Mouse (Mus musculus) G1E (cell line): ENCODE data around the gene Zswim5. TPM values are rescaled to one million over a fixed set of nuclear protein-coding genes. Genes with fewer than 3 reads are reported as not detected.

ENCODE experiments used
- ATAC-seq: 2 replicates; pipeline ENCODE4 v1.8.0; 2016; ENCODE audit warnings: mild to moderate bottlenecking; ENCODE audit not compliant: insufficient number of reproducible peaks, poor library complexity, low FRiP score, severe bottlenecking; ENCODE audit errors: extremely low read depth
- DNase-seq: peaks from one replicate; pipeline ENCODE4 v3.0.0; 2012; ENCODE audit warnings: low spot score
- H3K27me3 ChIP-seq: 2 replicates; pipeline ENCODE4 v1.6.1; 2012; ENCODE audit warnings: mild to moderate bottlenecking, low read length, inconsistent platforms; ENCODE audit not compliant: insufficient read depth
- H3K36me3 ChIP-seq: replicated peaks from 2 replicates; pipeline ENCODE3; 2012; ENCODE audit warnings: mild to moderate bottlenecking, inconsistent platforms
- H3K4me1 ChIP-seq: 2 replicates; pipeline ENCODE4 v1.6.1; 2012; ENCODE audit warnings: low read depth, low read length, inconsistent platforms, mixed read lengths; ENCODE audit not compliant: insufficient read depth
- H3K4me3 ChIP-seq: 2 replicates; pipeline ENCODE4 v1.5.1; 2012; ENCODE audit warnings: low read depth, mild to moderate bottlenecking, inconsistent platforms, low read length, moderate library complexity, mixed read lengths
- H3K9me3 ChIP-seq: replicated peaks from 2 replicates; pipeline ENCODE4 v1.6.1; 2012; ENCODE audit warnings: inconsistent platforms
- CTCF ChIP-seq: IDR thresholded peaks from 2 replicates; pipeline ENCODE4 v1.5.1; 2012; ENCODE audit warnings: low read depth, low read length, inconsistent platforms, mixed read lengths
- GATA1 ChIP-seq: IDR thresholded peaks from 2 replicates; pipeline ENCODE4 v1.6.1; 2012; ENCODE audit warnings: borderline replicate concordance, low read length, inconsistent platforms, mixed read lengths
- GATA2 ChIP-seq: IDR thresholded peaks from 2 replicates; pipeline ENCODE4 v1.6.1; 2012; ENCODE audit warnings: low read depth, low read length, inconsistent platforms, borderline replicate concordance
- POLR2AphosphoS5 ChIP-seq: IDR thresholded peaks from 2 replicates; pipeline ENCODE4 v1.6.1; 2012; ENCODE audit warnings: low read depth, low read length, inconsistent platforms; ENCODE audit not compliant: insufficient replicate concordance
- TAL1 ChIP-seq: conservative IDR thresholded peaks from 2 replicates; pipeline ENCODE4 v1.6.1; 2012; ENCODE audit warnings: low read depth, low read length, inconsistent platforms, mixed read lengths
- polyA plus RNA-seq: library from polyadenylated mRNA; stranded (reverse); fragments of >175 nt; gene quantifications from 2 replicates; pipeline ENCODE4 v1.2.3, GENCODE M21; 2012
- total RNA-seq, 2 experiments: library from RNA; stranded (forward) in 1 of 2; stranded (reverse) in 1 of 2; fragments of 200-1000 nt in 1 of 2; fragments of >200 nt in 1 of 2; fragmentation: Nextera tagmentation in 1 of 2; gene quantifications; 2 replicates each; pipeline ENCODE4 v1.2.3; 2014 to 2017

Zswim5 gene
- total and polyA plus RNA-seq, 3 experiments, result 0.11 TPM; not detected in 2

DNA sequence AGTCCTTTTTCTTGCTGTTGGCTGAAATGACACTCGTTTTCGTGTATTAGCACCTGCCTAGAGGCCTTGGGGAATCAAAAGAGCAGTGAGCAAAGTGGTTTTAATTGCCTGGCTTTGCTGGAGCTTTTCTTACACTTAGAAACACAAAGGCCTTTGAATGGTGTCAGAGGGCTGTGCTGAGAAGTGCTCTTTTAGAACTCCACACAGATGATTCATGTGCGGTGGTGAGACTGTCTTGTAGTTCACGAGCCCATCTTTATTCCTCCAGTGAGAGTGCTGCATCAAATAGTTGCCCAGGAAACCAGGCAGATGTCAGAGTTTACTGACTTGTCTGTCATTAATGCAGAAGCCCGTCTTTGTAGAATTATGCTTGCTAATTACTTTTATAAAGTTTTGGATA, 66.9 kb downstream of the Zswim5 start:
- TF ChIP-seq GATA1 (no peak), POLR2AphosphoS5 (no peak), CTCF (no peak), GATA2 (no peak), TAL1 (no peak)
- no peak overlapping the region for H3K4me3 ChIP-seq
- no peaks in the 10 kb centered on the region for H3K4me1 ChIP-seq
- no peak for ATAC-seq
- H3K27me3 ChIP-seq, result peaks cover 17% of the 10 kb centered on the region; the same call in 1 of the 2 replicates
- no peaks in the 10 kb centered on the region for H3K9me3 ChIP-seq
- H3K36me3 ChIP-seq, result no peaks in the 10 kb centered on the region
- DNase-seq, result no peak

DNA sequence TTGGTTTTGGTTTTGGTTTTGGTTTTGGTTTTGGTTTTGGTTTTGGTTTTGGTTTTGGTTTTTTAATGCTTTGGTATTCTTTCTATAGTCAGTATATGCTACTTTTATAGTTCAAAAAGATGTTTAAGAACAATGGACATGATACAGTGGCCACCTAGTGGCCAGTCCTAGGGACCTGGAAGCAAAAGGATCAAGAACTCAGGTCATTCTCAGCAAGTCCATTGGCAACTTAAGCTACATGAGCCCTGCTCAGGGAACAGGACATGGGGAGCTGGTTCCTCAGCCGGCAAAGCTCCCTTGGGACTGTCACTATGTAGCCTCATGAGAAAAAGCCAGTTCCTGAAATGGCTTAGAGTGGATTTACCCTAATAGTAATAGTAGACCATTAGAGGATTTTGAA, 74.5 kb downstream of the Zswim5 start:
- TF ChIP-seq POLR2AphosphoS5 (no peak), GATA1 (no peak), GATA2 (no peak), CTCF (no peak), TAL1 (no peak)
- H3K36me3 ChIP-seq, result no peaks in the 10 kb centered on the region
- peaks cover 6% of the 10 kb centered on the region; the same call in 1 of the 2 replicates for H3K27me3 ChIP-seq
- no peak overlapping the region for H3K4me3 ChIP-seq
- ATAC-seq (no peak), DNase-seq (no peak)
- no peaks in the 10 kb centered on the region for H3K9me3 ChIP-seq
- no peaks in the 10 kb centered on the region; the same call in 1 of the 2 replicates for H3K4me1 ChIP-seq

DNA sequence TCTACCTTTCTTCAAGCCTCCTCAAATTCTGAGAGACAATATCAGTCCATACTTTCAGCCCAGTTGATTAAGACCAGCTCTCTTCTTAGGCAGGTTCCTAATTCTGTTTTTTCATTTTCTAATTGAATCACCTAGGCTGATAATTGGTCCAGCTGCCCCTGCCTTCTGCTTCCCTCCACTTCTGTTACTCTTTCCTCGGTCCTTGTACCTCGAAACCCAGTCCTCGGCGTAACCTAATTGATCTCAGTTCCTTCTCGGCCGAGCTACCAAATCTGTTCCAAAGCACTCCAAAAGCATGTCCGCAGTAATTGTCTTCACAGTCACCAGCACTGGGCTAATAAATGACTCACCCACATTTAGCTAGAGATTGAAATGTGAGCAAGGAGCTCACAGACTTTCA, 77.8 kb downstream of the Zswim5 start:
- ATAC-seq, result no peak
- no peak overlapping the region for H3K4me3 ChIP-seq
- H3K4me1 ChIP-seq, result no peaks in the 10 kb centered on the region; the same call in 1 of the 2 replicates
- DNase-seq, result no peak
- peaks cover 3% of the 10 kb centered on the region; the same call in 1 of the 2 replicates for H3K27me3 ChIP-seq
- no peak for TF ChIP-seq POLR2AphosphoS5
- no peak for TF ChIP-seq TAL1
- TF ChIP-seq CTCF, result no peak
- no peak for TF ChIP-seq GATA2
- no peak for TF ChIP-seq GATA1
- H3K9me3 ChIP-seq, result no peaks in the 10 kb centered on the region
- H3K36me3 ChIP-seq, result no peaks in the 10 kb centered on the region

DNA sequence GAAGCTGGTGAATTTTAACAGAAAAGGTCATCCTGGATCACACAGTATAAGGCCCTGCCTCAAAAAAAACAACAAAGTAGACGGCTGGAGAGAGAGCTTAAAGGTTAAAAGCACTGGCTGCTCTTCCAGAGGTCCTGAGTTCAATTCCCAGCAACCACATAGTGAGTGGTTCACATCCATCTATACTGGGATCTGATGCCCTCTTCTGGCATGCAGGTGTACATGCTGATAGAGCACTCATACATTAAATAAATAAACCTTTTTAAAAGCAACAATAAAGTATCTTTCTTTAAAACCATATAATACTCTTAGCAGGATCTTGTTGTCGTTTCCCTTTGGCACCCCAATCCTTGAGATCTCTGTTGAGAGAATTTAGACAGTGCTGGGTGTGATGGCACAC, 99.3 kb downstream of the Zswim5 start:
- peaks cover 22% of the 10 kb centered on the region for H3K27me3 ChIP-seq
- DNase-seq, result no peak
- no peak for ATAC-seq
- H3K36me3 ChIP-seq, result no peaks in the 10 kb centered on the region
- H3K9me3 ChIP-seq, result no peaks in the 10 kb centered on the region
- no peaks in the 10 kb centered on the region for H3K4me1 ChIP-seq
- H3K4me3 ChIP-seq, result no peak overlapping the region
- no peak for TF ChIP-seq GATA1
- no peak for TF ChIP-seq GATA2
- TF ChIP-seq POLR2AphosphoS5, result no peak
- TF ChIP-seq CTCF, result no peak
- TF ChIP-seq TAL1, result no peak

DNA sequence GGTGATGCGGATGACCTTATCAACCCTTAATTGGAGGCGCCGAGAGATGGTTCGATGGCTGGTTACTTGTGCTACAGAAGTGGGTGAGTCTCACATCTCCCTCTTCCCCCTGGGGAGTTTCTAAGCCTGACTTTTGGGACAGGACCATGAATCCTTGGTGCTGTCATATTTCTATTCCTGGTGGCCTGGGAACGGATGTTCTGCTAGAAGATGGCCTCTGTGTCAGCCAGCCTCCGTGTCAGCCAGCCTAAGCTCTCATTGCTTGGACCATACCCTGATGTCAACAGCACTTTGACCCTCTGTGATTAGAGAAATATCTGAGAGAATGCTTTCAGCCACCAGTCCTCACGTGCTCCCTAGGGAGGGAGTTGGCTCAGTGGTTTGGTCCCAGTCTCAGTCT, 108.5 kb downstream of the Zswim5 start:
- Histone ChIP-seq H3K4me3 (no peak overlapping the region), H3K9me3 (no peaks in the 10 kb centered on the region), H3K36me3 (peaks cover 21% of the 10 kb centered on the region), H3K4me1 (peaks cover 12% of the 10 kb centered on the region), H3K27me3 (peaks cover 16% of the 10 kb centered on the region)
- TF ChIP-seq GATA2 (no peak), TAL1 (no peak), CTCF (no peak), GATA1 (no peak), POLR2AphosphoS5 (no peak)
- DNase-seq (no peak), ATAC-seq (no peak)

DNA sequence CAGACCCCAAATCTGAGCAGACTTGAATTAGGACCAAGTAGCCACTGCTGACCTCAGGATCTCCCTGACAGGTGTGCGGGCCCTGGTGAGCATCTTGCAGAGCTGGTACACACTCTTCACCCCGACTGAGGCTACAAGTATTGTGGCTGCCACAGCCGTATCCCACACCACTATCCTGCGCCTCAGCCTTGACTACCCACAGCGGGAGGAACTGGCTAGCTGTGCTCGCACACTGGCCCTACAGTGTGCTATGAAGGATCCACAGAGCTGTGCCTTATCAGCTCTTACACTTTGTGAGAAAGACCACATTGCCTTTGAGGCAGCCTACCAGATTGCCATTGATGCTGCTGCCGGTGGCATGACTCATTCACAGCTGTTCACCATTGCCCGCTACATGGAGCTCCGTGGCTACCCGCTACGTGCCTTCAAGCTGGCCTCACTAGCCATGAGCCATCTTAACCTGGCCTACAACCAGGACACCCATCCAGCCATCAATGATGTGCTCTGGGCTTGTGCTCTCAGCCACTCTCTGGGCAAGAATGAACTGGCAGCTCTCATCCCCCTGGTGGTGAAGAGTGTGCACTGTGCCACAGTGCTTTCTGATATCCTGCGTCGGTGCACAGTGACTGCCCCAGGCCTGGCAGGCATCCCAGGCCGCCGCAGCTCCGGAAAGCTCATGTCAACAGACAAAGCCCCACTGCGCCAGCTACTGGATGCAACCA, 109.4 kb downstream of the Zswim5 start:
- Histone ChIP-seq H3K4me3 (no peak overlapping the region), H3K36me3 (peaks cover 30% of the 10 kb centered on the region), H3K27me3 (peaks cover 14% of the 10 kb centered on the region), H3K4me1 (peaks cover 18% of the 10 kb centered on the region), H3K9me3 (no peaks in the 10 kb centered on the region)
- TF ChIP-seq POLR2AphosphoS5 (no peak), CTCF (peak; percentile 15; the same call in 1 of the 2 replicates), GATA2 (no peak), TAL1 (no peak), GATA1 (no peak)
- no peak for ATAC-seq
- no peak for DNase-seq
